Mouse (Mus musculus) hindbrain, postnatal 0 days (tissue): ENCODE data around the gene Hdac4. TPM values are rescaled to one million over a fixed set of nuclear protein-coding genes. Genes with fewer than 3 reads are reported as not detected.

Source experiments
- ATAC-seq: fragments of 200-750 bp; cut with Nextera tagmentation; 2 replicates; pipeline ENCODE4 v1.8.0; 2017; ENCODE audit warnings: mild to moderate bottlenecking, moderate TSS enrichment, moderate library complexity
- DNase-seq: peaks from one replicate; pipeline ENCODE4 v3.0.0-alpha.2; 2015; ENCODE audit warnings: low spot score
- H3K27ac ChIP-seq: fragments of 300-500 bp; sonication (generic); 2 replicates; pipeline ENCODE4 v1.5.1; 2014; ENCODE audit warnings: mild to moderate bottlenecking
- H3K27me3 ChIP-seq: fragments of 300-500 bp; sonication (generic); 2 replicates; pipeline ENCODE4 v1.6.1; 2014; ENCODE audit warnings: low read length, mixed read lengths; ENCODE audit not compliant: insufficient read depth
- H3K36me3 ChIP-seq: fragments of 300-500 bp; sonication (generic); 2 replicates; pipeline ENCODE4 v1.6.1; 2014; ENCODE audit warnings: low read length, mixed read lengths; ENCODE audit not compliant: insufficient read depth
- H3K4me1 ChIP-seq: fragments of 300-500 bp; sonication (generic); 2 replicates; pipeline ENCODE4 v1.6.1; 2014; ENCODE audit warnings: antibody characterized with exemption, low read length, mixed read lengths; ENCODE audit not compliant: insufficient read depth
- H3K4me2 ChIP-seq: fragments of 300-500 bp; sonication (generic); 2 replicates; pipeline ENCODE4 v1.6.1; 2014; ENCODE audit warnings: low read depth, mild to moderate bottlenecking, low read length, moderate library complexity, mixed read lengths
- H3K4me3 ChIP-seq: fragments of 300-500 bp; sonication (generic); 2 replicates; pipeline ENCODE4 v1.5.1; 2014; ENCODE audit warnings: low read length
- H3K9ac ChIP-seq: fragments of 300-500 bp; sonication (generic); replicated peaks from 2 replicates; pipeline ENCODE4 v1.6.1; 2014; ENCODE audit warnings: mild to moderate bottlenecking, low read length, moderate library complexity, mixed read lengths
- H3K9me3 ChIP-seq: fragments of 300-500 bp; sonication (generic); 2 replicates; pipeline ENCODE4 v1.6.1; 2016; ENCODE audit warnings: low read length, mixed read lengths
- CTCF ChIP-seq: IDR thresholded peaks from 2 replicates; pipeline ENCODE4 v1.5.1; 2016; ENCODE audit warnings: antibody characterized with exemption, control low read depth, low read depth
- WGBS: fragments of 180-500 bp; shearing (Covaris S2); extraction: QIAGEN DNeasy Blood & Tissue Kit; methylation state at CpG from one replicate; pipeline ENCODE4 v1.1.7; 2014; 5-methylcytosine and 5-hydroxymethylcytosine counted together
- polyA plus RNA-seq: library from polyadenylated mRNA; unstranded; fragments of >200 nt; fragmentation: Nextera tagmentation; extraction: Ambion mirVana; gene quantifications from 2 replicates; pipeline ENCODE4 v1.2.1, GENCODE M21; 2015
- total RNA-seq: library from RNA; depleted of rRNA; stranded (reverse); fragments of >200 nt; gene quantifications from 2 replicates; pipeline ENCODE4 v1.2.3, GENCODE M21; 2014

Hdac4 gene
- total and polyA plus RNA-seq, 2 experiments from 2014 or later, result 20.2 to 67.9 TPM

DNA sequence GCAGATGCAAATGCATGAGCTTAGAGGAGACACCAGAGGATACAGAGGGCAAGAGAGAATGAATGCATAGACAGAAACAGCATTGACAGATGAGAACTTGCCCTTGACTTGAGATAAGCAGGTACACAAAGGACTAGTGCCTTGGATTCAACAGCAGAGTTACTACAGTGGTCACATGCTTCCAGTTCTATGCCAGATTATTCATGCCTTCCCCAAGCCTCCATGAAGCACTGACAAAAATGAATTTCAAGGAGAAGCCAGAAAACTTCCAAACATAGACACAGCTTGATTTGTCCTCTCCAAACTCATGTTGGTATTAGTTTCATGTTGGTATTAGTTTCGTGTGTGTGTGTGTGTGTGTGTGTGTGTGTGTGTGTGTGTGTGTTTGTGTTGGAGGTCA, 149.8 kb downstream of the Hdac4 start:
- no peak overlapping the region for H3K4me2 ChIP-seq
- H3K4me1 ChIP-seq, result 0 out of 2 replicates have a peak, but pooled peaks cover 3% of the 10 kb centered on the region
- no peaks in the 10 kb centered on the region for H3K27me3 ChIP-seq
- no peak overlapping the region for H3K9ac ChIP-seq
- ATAC-seq (no peak), DNase-seq (no peak)
- no peak overlapping the region for H3K4me3 ChIP-seq
- H3K27ac ChIP-seq, result no peak overlapping the region
- H3K9me3 ChIP-seq, result no peaks in the 10 kb centered on the region
- 86% methylated on average over 1 of the region's 1 CpGs for WGBS
- no peak for TF ChIP-seq CTCF
- H3K36me3 ChIP-seq, result no peaks in the 10 kb centered on the region

DNA sequence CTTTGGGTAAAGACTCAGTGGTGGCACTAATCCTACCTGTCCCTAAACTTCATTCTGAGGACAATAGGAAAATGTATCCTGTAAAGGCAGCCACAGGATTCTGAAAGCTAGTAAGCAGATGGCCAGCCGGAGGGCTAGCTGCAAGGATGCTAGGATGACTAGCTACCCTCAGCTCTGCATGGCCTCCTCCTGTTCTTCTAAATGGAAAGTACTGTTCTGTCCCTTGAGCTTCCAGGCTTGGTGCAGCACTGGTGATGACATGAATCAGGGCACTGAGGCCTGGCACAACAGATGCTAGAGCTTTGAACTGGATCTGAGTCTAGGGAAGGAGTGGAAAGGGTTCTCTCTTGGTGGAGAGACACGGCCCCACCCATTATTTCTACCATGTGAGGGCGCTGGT, 150.6 kb downstream of the Hdac4 start:
- Histone ChIP-seq H3K36me3 (no peaks in the 10 kb centered on the region), H3K4me3 (no peak overlapping the region), H3K9ac (no peak overlapping the region), H3K27ac (no peak overlapping the region), H3K9me3 (no peaks in the 10 kb centered on the region), H3K4me1 (0 out of 2 replicates have a peak, but pooled peaks cover 3% of the 10 kb centered on the region), H3K4me2 (no peak overlapping the region), H3K27me3 (no peaks in the 10 kb centered on the region)
- no peak for DNase-seq
- ATAC-seq, result no peak
- no peak for TF ChIP-seq CTCF
- 80% methylated on average over 3 of the region's 3 CpGs for WGBS

DNA sequence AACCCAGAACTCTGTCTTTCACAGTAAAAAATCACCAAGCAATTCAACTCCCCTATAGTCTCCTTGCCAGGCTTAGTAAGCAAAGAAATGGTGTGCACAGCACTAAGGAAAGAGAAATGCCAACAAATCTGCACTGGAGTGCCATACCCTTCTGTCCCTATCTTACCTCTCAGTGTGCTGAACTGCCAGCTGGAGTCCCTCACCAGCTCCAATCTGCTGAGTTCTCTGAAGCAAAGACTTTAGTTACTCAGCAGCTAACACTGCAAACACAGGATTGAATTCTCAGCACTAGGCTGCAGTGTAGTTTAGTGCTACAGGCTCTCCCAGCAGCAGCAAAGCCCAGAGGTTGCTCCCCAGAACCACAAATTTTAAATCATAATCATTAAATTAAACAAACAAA, 151.5 kb downstream of the Hdac4 start:
- Histone ChIP-seq H3K4me1 (0 out of 2 replicates have a peak, but pooled peaks cover 3% of the 10 kb centered on the region), H3K9me3 (no peaks in the 10 kb centered on the region), H3K36me3 (no peaks in the 10 kb centered on the region), H3K9ac (no peak overlapping the region), H3K27me3 (no peaks in the 10 kb centered on the region), H3K4me3 (no peak overlapping the region), H3K27ac (no peak overlapping the region), H3K4me2 (no peak overlapping the region)
- DNase-seq (no peak), ATAC-seq (no peak)
- TF ChIP-seq CTCF, result no peak

DNA sequence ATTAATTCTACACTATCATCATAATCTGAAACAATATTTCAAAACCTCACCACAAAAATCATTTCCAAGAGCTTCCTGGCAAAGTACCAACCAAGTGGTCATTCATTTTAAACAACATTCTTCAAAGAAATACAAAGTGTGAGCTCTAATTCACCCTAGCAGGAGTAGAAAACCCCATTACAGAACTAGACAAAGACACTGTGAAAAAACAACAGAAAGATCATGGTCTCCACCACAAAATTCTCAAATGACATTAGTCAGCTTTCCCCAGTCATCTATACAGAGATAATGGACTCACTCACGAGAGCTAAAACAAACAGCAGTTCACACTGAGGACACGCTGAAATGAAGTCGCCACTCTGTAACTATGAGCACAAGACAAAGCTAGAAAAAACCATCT, 153.4 kb downstream of the Hdac4 start:
- ATAC-seq (no peak), DNase-seq (no peak)
- no peaks in the 10 kb centered on the region for H3K36me3 ChIP-seq
- H3K27me3 ChIP-seq, result no peaks in the 10 kb centered on the region
- H3K4me2 ChIP-seq, result no peak overlapping the region
- WGBS, result 36% methylated on average over 3 of the region's 3 CpGs
- TF ChIP-seq CTCF, result no peak
- H3K4me1 ChIP-seq, result 0 out of 2 replicates have a peak, but pooled peaks cover 8% of the 10 kb centered on the region
- H3K27ac ChIP-seq, result no peak overlapping the region
- no peak overlapping the region for H3K4me3 ChIP-seq
- H3K9me3 ChIP-seq, result no peaks in the 10 kb centered on the region
- no peak overlapping the region for H3K9ac ChIP-seq

DNA sequence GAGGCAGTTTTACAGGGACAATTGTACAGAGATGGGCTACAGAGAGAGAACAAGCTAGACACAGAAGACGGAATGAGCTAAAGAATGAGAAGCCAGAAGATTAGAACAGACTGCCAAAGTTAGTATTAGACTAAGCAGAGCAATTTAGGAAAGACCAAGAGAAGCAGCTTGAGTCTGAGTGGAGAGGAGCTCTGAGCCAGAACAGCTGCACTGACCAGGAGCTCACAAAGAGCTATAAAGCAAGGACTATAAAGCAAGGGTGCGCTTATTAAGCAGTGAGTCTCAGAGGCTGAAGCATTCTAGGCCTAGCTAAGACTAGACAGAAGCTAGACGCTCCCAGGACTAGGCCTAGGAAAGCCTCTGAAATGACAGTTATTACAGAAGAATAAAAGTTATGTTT, 154.2 kb downstream of the Hdac4 start:
- H3K9me3 ChIP-seq, result no peaks in the 10 kb centered on the region
- peaks cover 10% of the 10 kb centered on the region; the same call in 1 of the 2 replicates for H3K4me1 ChIP-seq
- H3K4me3 ChIP-seq, result no peak overlapping the region
- WGBS, result 76% methylated on average over 3 of the region's 3 CpGs
- no peaks in the 10 kb centered on the region for H3K27me3 ChIP-seq
- DNase-seq (no peak), ATAC-seq (no peak)
- no peak overlapping the region for H3K27ac ChIP-seq
- no peaks in the 10 kb centered on the region for H3K36me3 ChIP-seq
- H3K4me2 ChIP-seq, result no peak overlapping the region
- no peak overlapping the region for H3K9ac ChIP-seq
- TF ChIP-seq CTCF, result no peak

DNA sequence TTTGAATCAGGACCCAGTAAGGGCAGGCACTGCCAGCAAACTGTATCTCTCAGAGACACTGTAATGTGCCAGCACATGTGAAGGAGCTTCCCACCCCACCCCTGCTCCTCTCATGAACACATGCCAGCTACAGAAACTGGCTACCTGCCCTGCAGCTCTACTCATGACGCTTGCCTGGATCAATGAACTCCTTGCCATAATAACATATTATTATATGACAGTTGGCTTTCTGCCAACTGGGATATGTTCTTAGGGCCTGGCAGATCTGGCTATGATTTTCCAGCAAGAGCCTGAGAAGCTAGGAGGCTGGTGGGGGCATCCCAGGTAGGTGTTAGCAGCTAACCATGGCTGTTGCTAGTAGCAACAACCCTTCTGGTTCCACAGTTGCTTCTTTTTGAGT, 156.8 kb downstream of the Hdac4 start:
- H3K9me3 ChIP-seq, result no peaks in the 10 kb centered on the region
- H3K27ac ChIP-seq, result no peak overlapping the region
- WGBS, result 39% methylated on average over 1 of the region's 1 CpGs
- H3K27me3 ChIP-seq, result no peaks in the 10 kb centered on the region
- no peak overlapping the region for H3K4me2 ChIP-seq
- DNase-seq, result peak; percentile 70
- H3K4me1 ChIP-seq, result peaks cover 10% of the 10 kb centered on the region; the same call in 1 of the 2 replicates
- no peak overlapping the region for H3K4me3 ChIP-seq
- no peak overlapping the region for H3K9ac ChIP-seq
- peak; percentile 62; the same call in 1 of the 2 replicates for ATAC-seq
- no peak for TF ChIP-seq CTCF
- no peaks in the 10 kb centered on the region for H3K36me3 ChIP-seq

DNA sequence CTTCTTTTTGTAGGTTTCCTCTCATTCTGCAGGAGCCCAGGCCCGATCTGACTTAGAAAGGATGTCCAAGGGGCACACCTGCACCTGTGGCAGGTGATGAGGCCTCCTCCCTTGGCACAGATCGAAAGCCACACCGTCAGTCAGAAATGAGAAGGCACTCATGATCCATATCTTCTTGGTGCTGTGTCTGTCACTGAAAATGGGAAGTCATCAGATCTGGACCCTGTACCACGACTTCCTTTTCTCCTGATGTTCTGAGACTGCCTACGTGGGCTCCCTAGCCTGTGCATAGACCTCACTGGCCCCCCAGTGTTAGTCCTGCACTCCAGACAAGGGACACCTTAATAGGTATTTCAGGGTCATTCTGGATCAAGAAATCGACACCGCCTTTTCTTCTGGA, 158.5 kb downstream of the Hdac4 start:
- TF ChIP-seq CTCF, result no peak

More for the DNA sequence above, 158.5 kb downstream of the Hdac4 start:
- no peak for DNase-seq
- no peak for ATAC-seq
- WGBS, result 93% methylated on average over 7 of the region's 7 CpGs
- Histone ChIP-seq H3K9me3 (no peaks in the 10 kb centered on the region), H3K4me1 (peaks cover 7% of the 10 kb centered on the region; the same call in 1 of the 2 replicates), H3K4me3 (no peak overlapping the region), H3K27me3 (no peaks in the 10 kb centered on the region), H3K9ac (no peak overlapping the region), H3K4me2 (no peak overlapping the region), H3K36me3 (no peaks in the 10 kb centered on the region), H3K27ac (no peak overlapping the region)
